In the genomic region with DNA sequence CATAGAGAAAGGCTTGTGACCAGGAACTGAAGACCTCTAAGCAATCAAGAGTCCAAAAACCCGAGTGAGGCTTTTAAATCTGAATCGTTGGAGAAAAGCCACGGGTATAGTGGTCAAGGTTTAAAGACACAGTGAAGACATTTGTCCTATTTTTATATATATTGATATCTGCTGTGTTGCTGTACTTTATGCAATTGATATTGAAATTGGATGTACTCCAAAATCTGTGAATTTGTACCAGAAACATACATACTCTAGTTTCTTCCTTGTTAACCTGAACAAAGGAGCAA, we compare ENCODE assay signal across 8 mouse cellular contexts. TPM values are rescaled to one million over a fixed set of nuclear protein-coding genes. Genes with fewer than 3 reads are reported as not detected.
DNase-seq lines count a peak whose midpoint lies in the region; ATAC-seq and TF ChIP-seq lines count a peak whose summit lies in the region.

No protein-coding gene starts in this region.

- WGBS in kidney, adult 2 months: 2% methylated on average over 3 of the region's 3 CpGs
- 2% methylated on average over 3 of the region's 3 CpGs for WGBS in bone marrow, adult 2 months
- 14% methylated on average over 3 of the region's 3 CpGs for WGBS in hindbrain, embryonic 12.5 days
- 15% methylated on average over 3 of the region's 3 CpGs for WGBS in midbrain, embryonic 12.5 days

- H3K9me3 ChIP-seq in hindbrain, embryonic 12.5 days (replicated peaks): no peaks in the 10 kb centered on the region
- H3K9me3 ChIP-seq in midbrain, embryonic 12.5 days: no peaks in the 10 kb centered on the region

- DNase-seq in kidney, adult 2 months: no peak
- DNase-seq in kidney, adult 11 months: no peak
- no peak for DNase-seq in ovary, postnatal 10 days (ENCODE audit: low spot score)
- no peak for DNase-seq in thymus, postnatal 14 days
- DNase-seq in thymus, adult 18-20 months: no peak

- peak overlapping the region; percentile 67 for H3K4me2 ChIP-seq in hindbrain, embryonic 12.5 days (replicated peaks)
- peak overlapping the region; percentile 71 for H3K4me2 ChIP-seq in midbrain, embryonic 12.5 days (replicated peaks)

- TF ChIP-seq CTCF in kidney, adult 2 months (conservative IDR thresholded peaks at IDR 0.05; ENCODE audit: insufficient read depth, insufficient read length, low read depth, low read length): no peak
- TF ChIP-seq CTCF in bone marrow, adult 2 months (IDR thresholded peaks at IDR 0.05; ENCODE audit: control insufficient read depth, insufficient read depth, low read length): no peak

- no peaks in the 10 kb centered on the region for H3K36me3 ChIP-seq in kidney, adult 2 months (ENCODE audit: control insufficient read depth, insufficient read depth, low read length)
- no peaks in the 10 kb centered on the region for H3K36me3 ChIP-seq in hindbrain, embryonic 12.5 days
- no peaks in the 10 kb centered on the region for H3K36me3 ChIP-seq in midbrain, embryonic 12.5 days

- H3K27me3 ChIP-seq in kidney, adult 2 months (replicated peaks; ENCODE audit: control insufficient read depth, insufficient read depth, low read length): no peaks in the 10 kb centered on the region
- no peaks in the 10 kb centered on the region for H3K27me3 ChIP-seq in hindbrain, embryonic 12.5 days
- no peaks in the 10 kb centered on the region for H3K27me3 ChIP-seq in midbrain, embryonic 12.5 days

- H3K9ac ChIP-seq in hindbrain, embryonic 12.5 days: peak overlapping the region; percentile 79
- H3K9ac ChIP-seq in midbrain, embryonic 12.5 days (replicated peaks): peak overlapping the region; percentile 77

- 0 out of 2 replicates have a peak overlapping the region, but pooled peaks have one; percentile 79 for H3K27ac ChIP-seq in kidney, adult 2 months (ENCODE audit: insufficient read depth, low read depth, low read length)
- no peak overlapping the region for H3K27ac ChIP-seq in bone marrow, adult 2 months (ENCODE audit: control insufficient read depth, insufficient read depth, low read depth, low read length, poor library complexity)
- no peak overlapping the region for H3K27ac ChIP-seq in hindbrain, embryonic 12.5 days
- peak overlapping the region; percentile 83; the same call in 1 of the 2 replicates for H3K27ac ChIP-seq in midbrain, embryonic 12.5 days (replicated peaks)

- no peak for ATAC-seq in hindbrain, embryonic 12.5 days (ENCODE audit: low FRiP score)
- no peak for ATAC-seq in midbrain, embryonic 12.5 days (ENCODE audit: low FRiP score, low read depth)

- no peaks in the 10 kb centered on the region; the same call in 1 of the 2 replicates for H3K4me1 ChIP-seq in kidney, adult 2 months (ENCODE audit: control insufficient read depth, insufficient read depth, low read length)
- H3K4me1 ChIP-seq in bone marrow, adult 2 months (ENCODE audit: control insufficient read depth, insufficient read depth, low read length): no peaks in the 10 kb centered on the region
- peaks cover 12% of the 10 kb centered on the region for H3K4me1 ChIP-seq in hindbrain, embryonic 12.5 days
- peaks cover 18% of the 10 kb centered on the region for H3K4me1 ChIP-seq in midbrain, embryonic 12.5 days

- no peak for TF ChIP-seq POLR2A in kidney, adult 2 months (IDR thresholded peaks at IDR 0.05; ENCODE audit: low read depth, low read length)
- TF ChIP-seq POLR2A in bone marrow, adult 2 months (IDR thresholded peaks at IDR 0.05; ENCODE audit: borderline replicate concordance, control insufficient read depth, low read depth, low read length): no peak

- H3K4me3 ChIP-seq in kidney, adult 2 months (ENCODE audit: insufficient read depth, low read depth, low read length): peak overlapping the region; percentile 85; the same call in 1 of the 2 replicates
- H3K4me3 ChIP-seq in bone marrow, adult 2 months (replicated peaks; ENCODE audit: control insufficient read depth, low read depth, low read length): peak overlapping the region; percentile 86
- peak overlapping the region; percentile 78 for H3K4me3 ChIP-seq in hindbrain, embryonic 12.5 days
- peak overlapping the region; percentile 74 for H3K4me3 ChIP-seq in midbrain, embryonic 12.5 days

RNA-seq across cellular contexts. Expression of gene Chp1, which starts 0.8 kb away (rescaled TPM):
- 129 and 135 TPM in 2 replicates for polyA plus RNA-seq in kidney, adult 2 months (2012; rRNA removed)
- 31.5 and 36.0 TPM in 2 replicates for polyA plus RNA-seq in bone marrow, adult 2 months (2011; ENCODE audit: insufficient read depth, insufficient read length, low replicate concordance, missing spikeins)
- polyA plus RNA-seq in hindbrain, embryonic 12.5 days (2016; fragmentation: Nextera tagmentation; extraction: Ambion mirVana): 61.3 and 65.4 TPM in 2 replicates
- 58.0 and 61.7 TPM in 2 replicates for polyA plus RNA-seq in midbrain, embryonic 12.5 days (2016; fragmentation: Nextera tagmentation; extraction: Ambion mirVana)

RNA-seq across cellular contexts. Expression of gene Exd1, which starts 0.9 kb away (rescaled TPM):
- 0.52 and 0.56 TPM in 2 replicates for polyA plus RNA-seq in kidney, adult 2 months (2012; rRNA removed)
- 1.0 TPM in 1 of 2 replicates, not detected in the other for polyA plus RNA-seq in bone marrow, adult 2 months (2011; ENCODE audit: insufficient read depth, insufficient read length, low replicate concordance, missing spikeins)
- 0.54 and 0.76 TPM in 2 replicates for polyA plus RNA-seq in hindbrain, embryonic 12.5 days (2016; fragmentation: Nextera tagmentation; extraction: Ambion mirVana)
- polyA plus RNA-seq in midbrain, embryonic 12.5 days (2016; fragmentation: Nextera tagmentation; extraction: Ambion mirVana): 0.52 and 0.54 TPM in 2 replicates

Comparison
In these comparisons a context has a peak if more than half of its experiments do, and no peak if none do; other contexts are left out.
1. H3K27ac ChIP-seq: peak in kidney, adult 2 months (single experiment) and midbrain, embryonic 12.5 days (single experiment); none in bone marrow, adult 2 months (single experiment) and hindbrain, embryonic 12.5 days (single experiment).
2. Peak in every context shown above with its lines, with median percentiles within 50 percentile points of each other: H3K4me3 ChIP-seq.